ENCODE assay signal across 10 mouse cellular contexts in genomic region chr10:11081611-11082398, GRCm38 (mm10). TPM values are rescaled to one million over a fixed set of nuclear protein-coding genes. Genes with fewer than 3 reads are reported as not detected.
DNase-seq lines count a peak whose midpoint lies in the region; ATAC-seq and TF ChIP-seq lines count a peak whose summit lies in the region.
"Had no signal": no experiment of that assay in that cellular context is flagged by ENCODE, and none has a peak within 500 bp of the region (broad histone marks: within the 10 kb centered on the region; RNA-seq: fewer than 3 reads in every experiment).

Grm1 (minus strand) TSS chr10:11082356.

- no peak within 1 kb of the TSS for H3K4me2 ChIP-seq in heart, postnatal 0 days (ENCODE audit: low read depth, low read length)
- H3K4me2 ChIP-seq: liver, embryonic 13.5 days had no signal

- no peak for TF ChIP-seq RAD21 in MEL (IDR thresholded peaks at IDR 0.05; ENCODE audit: low read depth, low read length)

- no peak for DNase-seq in heart, adult 2 months
- no peak for DNase-seq in heart, adult 9 months (ENCODE audit: low spot score in 2 of 2)
- peak; percentile 20 for DNase-seq in MEL (ENCODE audit: low read depth, low spot score)
- DNase-seq in embryo, embryonic 9.5 days (ENCODE audit: extremely low spot score), result peak; percentile 70
- peak; percentile 29 for DNase-seq in heart, postnatal 0 days (ENCODE audit: low spot score)
- DNase-seq in left cerebral cortex, postnatal 4 days, result peak; percentile 64
- DNase-seq in right cerebral cortex, postnatal 10 days (ENCODE audit: low spot score in 2 of 2), result peak; percentile 76 to 82
- no peak for DNase-seq in urinary bladder, postnatal 25 days (ENCODE audit: low spot score)
- DNase-seq: liver, embryonic 13.5 days had no signal

- no peak for TF ChIP-seq CTCF in heart, adult 2 months (IDR thresholded peaks at IDR 0.05)
- no peak for TF ChIP-seq CTCF in MEL (IDR thresholded peaks at IDR 0.05 in 2 of 3, conservative IDR thresholded peaks at IDR 0.05 in 1 of 3; ENCODE audit: control insufficient read depth in 1 of 3, insufficient read depth in 1 of 3, low read depth in 2 of 3, low read length in 3 of 3, poor library complexity in 1 of 3, severe bottlenecking in 1 of 3)
- TF ChIP-seq CTCF in heart, postnatal 0 days (IDR thresholded peaks at IDR 0.05; ENCODE audit: low read depth), result no peak

- no peak within 1 kb of the TSS for H3K27ac ChIP-seq in heart, adult 2 months
- no peak within 1 kb of the TSS for H3K27ac ChIP-seq in MEL (ENCODE audit: control insufficient read depth, low read depth, low read length)
- no peak within 1 kb of the TSS for H3K27ac ChIP-seq in heart, postnatal 0 days (ENCODE audit: low read depth)
- H3K27ac ChIP-seq: liver, embryonic 13.5 days had no signal

- H3K4me1 ChIP-seq in heart, adult 2 months (ENCODE audit: control insufficient read depth, insufficient read depth, low read length), result no peaks in the 10 kb centered on the region
- no peaks in the 10 kb centered on the region for H3K4me1 ChIP-seq in MEL (ENCODE audit: control insufficient read depth in 1 of 2, insufficient read depth in 2 of 2, low read length in 2 of 2)
- no peaks in the 10 kb centered on the region for H3K4me1 ChIP-seq in heart, postnatal 0 days (ENCODE audit: control insufficient read depth, insufficient read depth)
- H3K4me1 ChIP-seq: liver, embryonic 13.5 days had no signal

- no peaks in the 10 kb centered on the region for H3K79me2 ChIP-seq in heart, adult 2 months (replicated peaks; ENCODE audit: control insufficient read depth, insufficient read depth, low read length)
- no peaks in the 10 kb centered on the region for H3K79me2 ChIP-seq in MEL (ENCODE audit: control insufficient read depth, insufficient read depth, low read length, poor library complexity)

- peak; percentile 60 for ATAC-seq in heart, postnatal 0 days (ENCODE audit: insufficient read depth, low read depth)

- H3K4me3 ChIP-seq in heart, adult 2 months, result no peak within 1 kb of the TSS
- H3K4me3 ChIP-seq in MEL (ENCODE audit: control insufficient read depth in 1 of 2, insufficient read depth in 1 of 2, low read depth in 2 of 2, low read length in 2 of 2), result no peak within 1 kb of the TSS
- H3K4me3 ChIP-seq in heart, postnatal 0 days (ENCODE audit: low read depth, low read length), result no peak within 1 kb of the TSS
- H3K4me3 ChIP-seq: liver, embryonic 13.5 days had no signal

- no peak for TF ChIP-seq POLR2A in heart, adult 2 months (IDR thresholded peaks at IDR 0.05; ENCODE audit: insufficient read depth, low read depth, low read length)
- TF ChIP-seq POLR2A in MEL (IDR thresholded peaks at IDR 0.05; ENCODE audit: control insufficient read depth in 1 of 2, insufficient read depth in 1 of 2, low read depth in 1 of 2, low read length in 2 of 2, poor library complexity in 1 of 2), result no peak

- no peaks in the 10 kb centered on the region for H3K9me3 ChIP-seq in MEL (replicated peaks; ENCODE audit: insufficient read depth, low read length)
- no peaks in the 10 kb centered on the region for H3K9me3 ChIP-seq in heart, postnatal 0 days (replicated peaks; ENCODE audit: control insufficient read depth, low read length)
- H3K9me3 ChIP-seq: liver, embryonic 13.5 days had no signal

- H3K27me3 ChIP-seq in heart, adult 2 months (ENCODE audit: control insufficient read depth, insufficient read depth, low read length), result peaks cover 4% of the 10 kb centered on the region; the same call in 1 of the 2 replicates
- H3K27me3 ChIP-seq in MEL (ENCODE audit: control insufficient read depth in 1 of 2, insufficient read depth in 2 of 2, low read length in 2 of 2), result no peaks in the 10 kb centered on the region
- H3K27me3 ChIP-seq in heart, postnatal 0 days (ENCODE audit: control insufficient read depth, insufficient read depth, low read length), result peaks cover 27% of the 10 kb centered on the region
- H3K27me3 ChIP-seq: CH12.LX had no signal

- 3% methylated on average over 28 of the region's 32 CpGs for WGBS in heart, adult 2 months
- 6% methylated on average over 23 of the region's 32 CpGs for WGBS in heart, postnatal 0 days

- intact Hi-C loops in heart, adult 2 months (cut with DNase I), result no loop called here
- intact Hi-C loops in left cerebral cortex, postnatal 4 days (cut with DNase I), result loop anchor here (5.0 kb wide), 1 partner anchor 670 kb away; no protein-coding TSS in a partner anchor

- TF ChIP-seq EP300 in heart, adult 2 months (IDR thresholded peaks at IDR 0.05; ENCODE audit: insufficient read depth, low read depth, low read length), result no peak
- no peak for TF ChIP-seq EP300 in MEL (IDR thresholded peaks at IDR 0.05; ENCODE audit: low read depth in 1 of 2, low read length in 2 of 2)
- TF ChIP-seq EP300 in heart, postnatal 0 days (IDR thresholded peaks at IDR 0.05; ENCODE audit: low read depth), result no peak

- H3K9ac ChIP-seq in heart, adult 2 months (ENCODE audit: low read depth, low read length), result no peak within 1 kb of the TSS
- H3K9ac ChIP-seq in MEL (ENCODE audit: control insufficient read depth, low read depth, low read length, poor library complexity, severe bottlenecking), result no peak within 1 kb of the TSS
- H3K9ac ChIP-seq in heart, postnatal 0 days (replicated peaks; ENCODE audit: low read depth, low read length), result no peak within 1 kb of the TSS
- H3K9ac ChIP-seq: liver, embryonic 13.5 days had no signal

- H3K36me3 ChIP-seq in heart, adult 2 months (ENCODE audit: control insufficient read depth, insufficient read depth, low read length), result no peaks in the 10 kb centered on the region
- no peaks in the 10 kb centered on the region for H3K36me3 ChIP-seq in MEL (ENCODE audit: control insufficient read depth in 1 of 2, insufficient read depth in 2 of 2, low read length in 2 of 2)
- H3K36me3 ChIP-seq in heart, postnatal 0 days (replicated peaks; ENCODE audit: control insufficient read depth, insufficient read depth, low read length), result no peaks in the 10 kb centered on the region
- H3K36me3 ChIP-seq: liver, embryonic 13.5 days had no signal

TF ChIP-seq in MEL, 35 proteins besides CTCF, POLR2A, EP300 and RAD21:
- TF ChIP-seq USF1 (IDR thresholded peaks at IDR 0.05; ENCODE audit: low read depth, low read length), result no peak
- TF ChIP-seq BHLHE40 (IDR thresholded peaks at IDR 0.05; ENCODE audit: borderline replicate concordance, low read depth, low read length), result no peak
- TF ChIP-seq TAL1 (IDR thresholded peaks at IDR 0.05; ENCODE audit: low read length), result no peak
- no peak for TF ChIP-seq ZC3H11A (IDR thresholded peaks at IDR 0.05; ENCODE audit: low read depth, low read length)
- no peak for TF ChIP-seq ZKSCAN1 (IDR thresholded peaks at IDR 0.05; ENCODE audit: low read depth, low read length)
- no peak for TF ChIP-seq MYC (IDR thresholded peaks at IDR 0.05; ENCODE audit: low read depth, low read length)
- no peak for TF ChIP-seq CHD2 (IDR thresholded peaks at IDR 0.05; ENCODE audit: low read length)
- no peak for TF ChIP-seq POLR2AphosphoS5 (IDR thresholded peaks at IDR 0.05; ENCODE audit: borderline replicate concordance, low read depth, low read length)
- TF ChIP-seq ETS1 (IDR thresholded peaks at IDR 0.05; ENCODE audit: low read depth, low read length), result no peak
- no peak for TF ChIP-seq NELFE (IDR thresholded peaks at IDR 0.05; ENCODE audit: low read depth, low read length)
- TF ChIP-seq GATA1 (IDR thresholded peaks at IDR 0.05; ENCODE audit: low read depth, low read length), result no peak
- no peak for TF ChIP-seq MYB (IDR thresholded peaks at IDR 0.05; ENCODE audit: low read depth, low read length)
- no peak for TF ChIP-seq USF2 (IDR thresholded peaks at IDR 0.05; ENCODE audit: borderline replicate concordance in 1 of 2, insufficient read depth in 1 of 2, low read depth in 1 of 2, low read length in 2 of 2)
- no peak for TF ChIP-seq MAFK (IDR thresholded peaks at IDR 0.05; ENCODE audit: borderline replicate concordance, low read depth, low read length)
- TF ChIP-seq CHD1 (IDR thresholded peaks at IDR 0.05; ENCODE audit: low read depth, low read length), result no peak
- TF ChIP-seq SIN3A (IDR thresholded peaks at IDR 0.05; ENCODE audit: low read length), result no peak
- no peak for TF ChIP-seq POLR2AphosphoS2 (IDR thresholded peaks at IDR 0.05; ENCODE audit: low read length)
- TF ChIP-seq MEF2A (IDR thresholded peaks at IDR 0.05; ENCODE audit: extremely low read depth, insufficient replicate concordance, low read depth, low read length, poor library complexity, severe bottlenecking), result no peak
- no peak for TF ChIP-seq MAX (IDR thresholded peaks at IDR 0.05; ENCODE audit: low read length)
- no peak for TF ChIP-seq ZNF384 (IDR thresholded peaks at IDR 0.05; ENCODE audit: low read depth, low read length)

RNA-seq across cellular contexts. Expression of gene Grm1, which starts in this region (rescaled TPM):
- total RNA-seq in heart, adult 2 months (2021), result 10 to 100 TPM in 1 of 2 experiments, 1 to 10 TPM in 1; 7.8 to 10.9 TPM
- 8.4 and 14.6 TPM in 2 replicates for polyA plus RNA-seq in heart, adult 2 months (2012; rRNA removed)
- not detected in 2 replicates for total RNA-seq in MEL (2012; rRNA removed)
- not detected for polyA plus RNA-seq in MEL (2012; ENCODE audit: insufficient read depth in 1 of 2, insufficient read length in 2 of 2, low read depth in 1 of 2, low replicate concordance in 2 of 2, missing spikeins in 1 of 2)
- 0.08 TPM in 1 of 2 replicates, not detected in the other for total RNA-seq in heart, postnatal 0 days (2014; rRNA removed; ENCODE audit: low replicate concordance)
- 0.07 TPM in 2 replicates for polyA plus RNA-seq in heart, postnatal 0 days (2015; fragmentation: Nextera tagmentation; extraction: Ambion mirVana)
- total RNA-seq in left cerebral cortex, postnatal 4 days (2021), result 10 to 100 TPM; 22.6 to 25.4 TPM
- total RNA-seq: CH12.LX had no signal

Comparison
In these comparisons a context has a peak if more than half of its experiments do, and no peak if none do; other contexts are left out.
1. Peak in DNase-seq in MEL; RNA of the gene not detected or under 1 TPM.
2. Peak in DNase-seq and ATAC-seq in heart, postnatal 0 days; RNA of the gene not detected or under 1 TPM.
3. DNase-seq: peak in embryo, embryonic 9.5 days (single experiment), left cerebral cortex, postnatal 4 days (single experiment) and right cerebral cortex, postnatal 10 days (2 of 2); none in heart, adult 2 months (0 of 2), heart, adult 9 months (0 of 2) and urinary bladder, postnatal 25 days (single experiment).